ENCODE assay signal across 8 mouse cellular contexts in genomic region chr11:97781478-97781831, GRCm38 (mm10). TPM values are rescaled to one million over a fixed set of nuclear protein-coding genes. Genes with fewer than 3 reads are reported as not detected.
DNase-seq lines count a peak whose midpoint lies in the region; ATAC-seq and TF ChIP-seq lines count a peak whose summit lies in the region.

No protein-coding gene starts in this region.

- peak overlapping the region; percentile 65 for H3K4me3 ChIP-seq in layer of hippocampus, adult 2 months
- H3K4me3 ChIP-seq in cortical plate, adult 2 months (ENCODE audit: insufficient read depth, low read length), result peak overlapping the region; percentile 74
- peak overlapping the region; percentile 75 for H3K4me3 ChIP-seq in hindbrain, embryonic 16.5 days (ENCODE audit: low read length)
- H3K4me3 ChIP-seq in midbrain, postnatal 0 days (ENCODE audit: low read depth, low read length), result peak overlapping the region; percentile 76

- DNase-seq in layer of hippocampus, adult 2 months (ENCODE audit: low spot score in 2 of 2), result no peak
- no peak for DNase-seq in layer of hippocampus, postnatal 14 days (ENCODE audit: low spot score in 2 of 2)
- DNase-seq in midbrain, postnatal 0 days (ENCODE audit: low spot score), result no peak
- no peak for DNase-seq in thymus, adult 18-20 months
- no peak for DNase-seq in layer of hippocampus, adult 11-12 months (ENCODE audit: low spot score)
- DNase-seq in ovary, postnatal 10 days (ENCODE audit: low spot score), result no peak

- WGBS in hindbrain, embryonic 16.5 days, result 2% methylated on average over 11 of the region's 11 CpGs
- 3% methylated on average over 11 of the region's 11 CpGs for WGBS in midbrain, postnatal 0 days

- no peak for TF ChIP-seq CTCF in layer of hippocampus, adult 2 months (conservative IDR thresholded peaks at IDR 0.05)
- TF ChIP-seq CTCF in cortical plate, adult 2 months (IDR thresholded peaks at IDR 0.05; ENCODE audit: extremely low read depth, insufficient read depth, low read length), result no peak
- no peak for TF ChIP-seq CTCF in midbrain, postnatal 0 days (IDR thresholded peaks at IDR 0.05)

- peak overlapping the region; percentile 96 for H3K27ac ChIP-seq in layer of hippocampus, adult 2 months
- H3K27ac ChIP-seq in cortical plate, adult 2 months (ENCODE audit: insufficient read depth, low read length), result no peak overlapping the region
- peak overlapping the region; percentile 80; the same call in 1 of the 2 replicates for H3K27ac ChIP-seq in hindbrain, embryonic 16.5 days (ENCODE audit: low read depth, low read length)
- H3K27ac ChIP-seq in midbrain, postnatal 0 days (ENCODE audit: low read depth, low read length), result peak overlapping the region; percentile 94

- peak overlapping the region; percentile 73 for H3K4me2 ChIP-seq in hindbrain, embryonic 16.5 days (ENCODE audit: low read length)
- H3K4me2 ChIP-seq in midbrain, postnatal 0 days (ENCODE audit: low read depth, low read length, poor library complexity, severe bottlenecking), result peak overlapping the region; percentile 66

- no peaks in the 10 kb centered on the region for H3K9me3 ChIP-seq in hindbrain, embryonic 16.5 days (ENCODE audit: control insufficient read depth, low read length)
- H3K9me3 ChIP-seq in midbrain, postnatal 0 days (ENCODE audit: low read length), result no peaks in the 10 kb centered on the region

- peaks cover 2% of the 10 kb centered on the region; the same call in 1 of the 2 replicates for H3K4me1 ChIP-seq in cortical plate, adult 2 months (ENCODE audit: control insufficient read depth, insufficient read depth, low read length)
- H3K4me1 ChIP-seq in hindbrain, embryonic 16.5 days (ENCODE audit: control insufficient read depth, insufficient read depth, low read depth, low read length), result peaks cover 21% of the 10 kb centered on the region
- no peaks in the 10 kb centered on the region; the same call in 1 of the 2 replicates for H3K4me1 ChIP-seq in midbrain, postnatal 0 days (ENCODE audit: insufficient read depth, low read length)

- no peaks in the 10 kb centered on the region for H3K27me3 ChIP-seq in hindbrain, embryonic 16.5 days (replicated peaks; ENCODE audit: control insufficient read depth, insufficient read depth, low read length)
- H3K27me3 ChIP-seq in midbrain, postnatal 0 days (ENCODE audit: insufficient read depth, low read length), result no peaks in the 10 kb centered on the region

- peak overlapping the region; percentile 88 for H3K9ac ChIP-seq in hindbrain, embryonic 16.5 days (ENCODE audit: low read depth, low read length)
- peak overlapping the region; percentile 94 for H3K9ac ChIP-seq in midbrain, postnatal 0 days (replicated peaks; ENCODE audit: low read length, poor library complexity, severe bottlenecking)

- no peak for TF ChIP-seq POLR2A in cortical plate, adult 2 months (IDR thresholded peaks at IDR 0.05; ENCODE audit: extremely low read depth, insufficient read depth, low read length)

- H3K36me3 ChIP-seq in hindbrain, embryonic 16.5 days (ENCODE audit: control insufficient read depth, insufficient read depth, low read length), result peaks cover 31% of the 10 kb centered on the region
- H3K36me3 ChIP-seq in midbrain, postnatal 0 days (ENCODE audit: insufficient read depth, low read length), result peaks cover 22% of the 10 kb centered on the region

- no peak for ATAC-seq in hindbrain, embryonic 16.5 days
- ATAC-seq in midbrain, postnatal 0 days (ENCODE audit: low FRiP score), result no peak

RNA-seq across cellular contexts. Expression of gene Rpl23, which starts 0.8 kb away (rescaled TPM):
- 100 to 1,000 TPM; 361 to 374 TPM for total RNA-seq in layer of hippocampus, adult 2 months (2021)
- 100 to 1,000 TPM; 372 to 419 TPM for total RNA-seq in layer of hippocampus, postnatal 14 days (2021)
- 287 and 301 TPM in 2 replicates for polyA plus RNA-seq in cortical plate, adult 2 months (2012; rRNA removed)
- polyA plus RNA-seq in hindbrain, embryonic 16.5 days (2015; fragmentation: Nextera tagmentation; extraction: Ambion mirVana), result 252 and 268 TPM in 2 replicates
- total RNA-seq in midbrain, postnatal 0 days (2014; rRNA removed), result 177 and 224 TPM in 2 replicates
- 308 and 329 TPM in 2 replicates for polyA plus RNA-seq in midbrain, postnatal 0 days (2015; fragmentation: Nextera tagmentation; extraction: Ambion mirVana)

RNA-seq across cellular contexts. Expression of gene 1700001P01Rik, which starts 5.7 kb away (rescaled TPM):
- 1 to 10 TPM; 1.3 to 2.4 TPM for total RNA-seq in layer of hippocampus, adult 2 months (2021)
- 1 to 10 TPM in 1 of 2 experiments, under 1 TPM in 1; 0.58 to 2.0 TPM for total RNA-seq in layer of hippocampus, postnatal 14 days (2021)
- 0.76 and 1.6 TPM in 2 replicates for polyA plus RNA-seq in cortical plate, adult 2 months (2012; rRNA removed)
- 0.44 and 0.91 TPM in 2 replicates for polyA plus RNA-seq in hindbrain, embryonic 16.5 days (2015; fragmentation: Nextera tagmentation; extraction: Ambion mirVana)
- not detected in 2 replicates for total RNA-seq in midbrain, postnatal 0 days (2014; rRNA removed)
- polyA plus RNA-seq in midbrain, postnatal 0 days (2015; fragmentation: Nextera tagmentation; extraction: Ambion mirVana), result 0.29 TPM in 1 of 2 replicates, not detected in the other

RNA-seq across cellular contexts. Expression of gene Cwc25, which starts 15.1 kb away (rescaled TPM):
- 10 to 100 TPM; 20.1 to 20.6 TPM for total RNA-seq in layer of hippocampus, adult 2 months (2021)
- total RNA-seq in layer of hippocampus, postnatal 14 days (2021), result 10 to 100 TPM; 21.3 to 21.4 TPM
- 16.4 TPM in 2 replicates for polyA plus RNA-seq in cortical plate, adult 2 months (2012; rRNA removed)
- polyA plus RNA-seq in hindbrain, embryonic 16.5 days (2015; fragmentation: Nextera tagmentation; extraction: Ambion mirVana), result 14.1 and 16.2 TPM in 2 replicates
- 11.8 and 16.0 TPM in 2 replicates for total RNA-seq in midbrain, postnatal 0 days (2014; rRNA removed)
- polyA plus RNA-seq in midbrain, postnatal 0 days (2015; fragmentation: Nextera tagmentation; extraction: Ambion mirVana), result 12.0 TPM in 2 replicates

RNA-seq across cellular contexts. Expression of gene Lasp1, which starts 17.3 kb away (rescaled TPM):
- 10 to 100 TPM; 88.1 to 91.4 TPM for total RNA-seq in layer of hippocampus, adult 2 months (2021)
- 100 to 1,000 TPM; 114 to 123 TPM for total RNA-seq in layer of hippocampus, postnatal 14 days (2021)
- 130 and 132 TPM in 2 replicates for polyA plus RNA-seq in cortical plate, adult 2 months (2012; rRNA removed)
- 176 and 191 TPM in 2 replicates for polyA plus RNA-seq in hindbrain, embryonic 16.5 days (2015; fragmentation: Nextera tagmentation; extraction: Ambion mirVana)
- 206 and 216 TPM in 2 replicates for total RNA-seq in midbrain, postnatal 0 days (2014; rRNA removed)
- 174 and 179 TPM in 2 replicates for polyA plus RNA-seq in midbrain, postnatal 0 days (2015; fragmentation: Nextera tagmentation; extraction: Ambion mirVana)

RNA-seq across cellular contexts. Expression of gene Pip4k2b, which starts 37.0 kb away (rescaled TPM):
- total RNA-seq in layer of hippocampus, adult 2 months (2021), result 100 to 1,000 TPM; 106 to 109 TPM
- total RNA-seq in layer of hippocampus, postnatal 14 days (2021), result 100 to 1,000 TPM; 115 to 118 TPM
- 64.7 and 67.2 TPM in 2 replicates for polyA plus RNA-seq in cortical plate, adult 2 months (2012; rRNA removed)
- polyA plus RNA-seq in hindbrain, embryonic 16.5 days (2015; fragmentation: Nextera tagmentation; extraction: Ambion mirVana), result 3.6 and 4.4 TPM in 2 replicates
- 149 and 166 TPM in 2 replicates for total RNA-seq in midbrain, postnatal 0 days (2014; rRNA removed)
- polyA plus RNA-seq in midbrain, postnatal 0 days (2015; fragmentation: Nextera tagmentation; extraction: Ambion mirVana), result 4.1 and 5.2 TPM in 2 replicates
